Mouse (Mus musculus) myocyte (in vitro differentiated cells): Measurements from ENCODE around the gene Ttc28.

ENCODE experiments used
- MAX ChIP-seq: IDR thresholded peaks from one replicate; pipeline ENCODE4 v1.6.1; 2011; ENCODE audit warnings: low read depth, mild to moderate bottlenecking, control low read depth
- TCF12 ChIP-seq: IDR thresholded peaks from one replicate; pipeline ENCODE4 v1.6.1; 2011; ENCODE audit warnings: mild to moderate bottlenecking, control low read depth; ENCODE audit not compliant: poor library complexity, insufficient read depth, severe bottlenecking

DNA sequence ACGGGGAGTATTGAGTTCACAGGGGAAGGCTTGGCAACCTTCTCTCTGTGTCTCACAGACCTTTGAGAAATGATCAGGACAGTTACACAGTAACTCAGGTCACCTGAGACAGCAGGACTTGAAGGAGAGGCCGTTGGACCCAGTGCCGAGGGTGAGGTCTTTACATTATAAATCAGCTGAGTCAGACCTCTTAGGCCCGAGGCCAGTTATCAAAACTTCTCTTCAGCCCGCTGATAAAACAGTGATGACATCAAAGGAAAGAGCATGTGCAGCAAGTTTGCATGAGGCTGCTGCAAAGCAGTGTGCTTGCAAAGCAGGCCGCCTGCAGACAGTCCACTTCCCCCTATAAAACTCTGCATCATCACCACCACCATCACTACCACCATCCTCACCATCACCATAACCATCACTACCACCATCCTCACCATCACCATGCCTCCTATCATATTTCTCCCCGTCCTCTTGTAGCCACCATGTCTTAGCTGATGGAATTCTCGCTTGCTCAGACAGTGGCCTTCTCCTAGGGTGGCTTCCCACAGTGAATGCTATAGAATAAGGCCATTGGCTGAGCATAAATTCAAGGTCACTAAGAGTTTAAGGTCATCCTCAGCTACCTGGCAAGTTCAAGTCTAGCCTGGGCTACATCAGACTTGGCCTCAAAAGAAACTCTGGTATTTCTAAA is 234.2 kb downstream of the Ttc28 start:
- no peak for TF ChIP-seq TCF12
- no peak for TF ChIP-seq MAX
